In the genomic region with DNA sequence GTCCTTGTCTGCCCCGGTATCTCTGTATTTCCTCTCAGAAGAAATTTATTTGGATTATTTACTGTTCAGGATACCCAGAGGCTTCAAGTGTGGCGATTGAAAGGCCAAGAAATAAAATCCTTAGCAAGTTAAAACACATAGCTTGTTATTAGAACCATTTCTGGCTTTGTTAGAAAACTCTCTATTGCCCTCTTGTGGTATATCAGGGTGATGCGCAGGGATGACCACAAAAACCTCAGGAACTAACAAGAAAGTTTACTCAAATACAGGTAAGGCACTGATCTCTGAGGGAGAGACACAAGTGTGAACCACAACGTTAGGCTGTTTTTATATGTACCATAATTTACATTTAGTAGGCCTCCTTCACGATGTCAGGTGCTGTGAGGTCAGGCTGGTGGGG, we compare ENCODE assay signal across 9 mouse cellular contexts.
DNase-seq lines count a peak whose midpoint lies in the region; ATAC-seq and TF ChIP-seq lines count a peak whose summit lies in the region.
"Had no signal": no experiment of that assay in that cellular context is flagged by ENCODE, and none has a peak within 500 bp of the region (broad histone marks: within the 10 kb centered on the region; RNA-seq: fewer than 3 reads in every experiment).

No protein-coding gene starts in this region.

- H3K4me3 ChIP-seq in forebrain, postnatal 0 days (ENCODE audit: low read depth, low read length), result no peak overlapping the region
- H3K4me3 ChIP-seq in stomach, embryonic 16.5 days (replicated peaks; ENCODE audit: low read length), result no peak overlapping the region
- H3K4me3 ChIP-seq: liver, embryonic 15.5 days had no signal

- no peak overlapping the region for H3K27ac ChIP-seq in forebrain, postnatal 0 days (ENCODE audit: low read depth, low read length)
- no peak overlapping the region for H3K27ac ChIP-seq in stomach, embryonic 16.5 days (ENCODE audit: low read length)
- H3K27ac ChIP-seq: liver, embryonic 15.5 days had no signal

- no peaks in the 10 kb centered on the region for H3K27me3 ChIP-seq in forebrain, postnatal 0 days (ENCODE audit: insufficient read depth, low read length)
- no peaks in the 10 kb centered on the region for H3K27me3 ChIP-seq in stomach, embryonic 16.5 days (ENCODE audit: control insufficient read depth, insufficient read depth, low read length)
- H3K27me3 ChIP-seq: liver, embryonic 15.5 days had no signal

- no peak for ATAC-seq in forebrain, postnatal 0 days
- ATAC-seq in stomach, embryonic 16.5 days (ENCODE audit: insufficient read depth, low FRiP score), result no peak

- intact Hi-C loops in heart, postnatal 25 days (cut with DNase I), result loop anchor here (2.0 to 5.0 kb wide), 5 partner anchors 56 to 272 kb away; a partner anchor contains a TSS

- H3K9ac ChIP-seq in forebrain, postnatal 0 days, result no peak overlapping the region
- H3K9ac ChIP-seq in stomach, embryonic 16.5 days (ENCODE audit: low read length), result peak overlapping the region; percentile 31; the same call in 1 of the 2 replicates
- H3K9ac ChIP-seq: liver, embryonic 15.5 days had no signal

- DNase-seq in heart, adult 18-20 months, result peak; percentile 78 to 84
- DNase-seq in heart, postnatal 25 days (ENCODE audit: low spot score), result no peak
- DNase-seq in CD8-positive naive resting alpha-beta T cell, adult 2 months (ENCODE audit: low read depth in 2 of 2, low spot score in 2 of 2), result peak; percentile 31 to 65
- DNase-seq in c-Kit-positive CD71-positive TER-119-negative erythroid progenitor cells, embryonic 14.5 days (ENCODE audit: low read depth), result peak; percentile 40
- DNase-seq in forebrain, postnatal 0 days, result peak; percentile 88
- peak; percentile 79 for DNase-seq in kidney, postnatal 14 days
- peak; percentile 71 for DNase-seq in lung, postnatal 14 days

- H3K4me1 ChIP-seq in forebrain, postnatal 0 days (ENCODE audit: insufficient read depth), result 0 out of 2 replicates have a peak, but pooled peaks cover 10% of the 10 kb centered on the region
- H3K4me1 ChIP-seq in stomach, embryonic 16.5 days (ENCODE audit: control insufficient read depth, insufficient read depth, low read length), result peaks cover 19% of the 10 kb centered on the region

- WGBS in forebrain, postnatal 0 days, result 10% methylated on average over 5 of the region's 5 CpGs
- 11% methylated on average over 5 of the region's 5 CpGs for WGBS in stomach, embryonic 16.5 days

- H3K36me3 ChIP-seq in forebrain, postnatal 0 days (ENCODE audit: insufficient read depth), result no peaks in the 10 kb centered on the region
- H3K36me3 ChIP-seq in stomach, embryonic 16.5 days (ENCODE audit: control insufficient read depth, insufficient read depth, low read length), result peaks cover 4% of the 10 kb centered on the region
- H3K36me3 ChIP-seq: liver, embryonic 15.5 days had no signal

- no peaks in the 10 kb centered on the region for H3K9me3 ChIP-seq in forebrain, postnatal 0 days (ENCODE audit: low read length)
- peaks cover 4% of the 10 kb centered on the region; the same call in 1 of the 2 replicates for H3K9me3 ChIP-seq in stomach, embryonic 16.5 days (replicated peaks; ENCODE audit: control insufficient read depth, low read length)
- H3K9me3 ChIP-seq: liver, embryonic 15.5 days had no signal

- TF ChIP-seq CTCF in forebrain, postnatal 0 days (IDR thresholded peaks at IDR 0.05; ENCODE audit: low read depth), result peak; percentile 83

- H3K4me2 ChIP-seq in forebrain, postnatal 0 days (ENCODE audit: low read depth), result no peak overlapping the region
- H3K4me2 ChIP-seq in stomach, embryonic 16.5 days (ENCODE audit: low read depth, low read length), result no peak overlapping the region
- H3K4me2 ChIP-seq: liver, embryonic 15.5 days had no signal
